Mouse (Mus musculus) layer of hippocampus, adult 6 months (tissue): ENCODE data around the gene Samt3. TPM values are rescaled to one million over a fixed set of nuclear protein-coding genes. Genes with fewer than 3 reads are reported as not detected.

Experiments
- long read RNA-seq, 2 experiments: library from polyadenylated mRNA; unstranded; transcript quantifications; one replicate each; pipeline ENCODE4 v2.0.0; 2019 to 2020
- polyA plus RNA-seq: library from polyadenylated mRNA; unstranded; fragments of <200 nt; fragmentation: Nextera tagmentation; gene quantifications from 2 replicates; pipeline ENCODE4 v1.2.3, GENCODE M21; 2021

Samt3 gene
- polyA plus RNA-seq, result not detected in 2 replicates
- long read RNA-seq, experiment 1, result 0 reads
- long read RNA-seq, experiment 2, result 0 reads

GRCm38 (mm10) chrX:86043899-86044298 lies at the start of gene Samt3:
TSS of gene Samt3 (plus strand) at chrX:86044199.

Other genes with a start within 250 kb of the Samt3 start
- 0.15 and 0.18 TPM in 2 replicates for gene 5430427O19Rik, start 173.8 kb upstream of the Samt3 start, polyA plus RNA-seq
- not detected in 2 replicates for gene Nr0b1, start 147.6 kb downstream of the Samt3 start, polyA plus RNA-seq